Mouse (Mus musculus) left cerebral cortex, postnatal 14 days (tissue): ENCODE results near the gene Adh7. TPM values are rescaled to one million over a fixed set of nuclear protein-coding genes. Genes with fewer than 3 reads are reported as not detected.

Experiments used
- total RNA-seq, 2 experiments: library from RNA; stranded (reverse); gene quantifications; 2 replicates each; pipeline ENCODE4 v1.2.3; 2021

The Adh7 gene
- total RNA-seq, 2 experiments from 2014 or later: 0.08 to 0.09 TPM

Other genes with a start within 250 kb of the Adh7 start
- gene Dapp1, start 236.2 kb upstream of the Adh7 start, total RNA-seq: 1 to 10 TPM; 2.9 to 3.0 TPM
- gene 1110002E22Rik, start 152.7 kb upstream of the Adh7 start, total RNA-seq: 1 to 10 TPM; 3.0 to 3.6 TPM
- gene Gm5105, start 150.4 kb upstream of the Adh7 start, total RNA-seq: not detected
- gene Trmt10a, start 74.3 kb upstream of the Adh7 start, total RNA-seq: 1 to 10 TPM; 6.5 to 7.7 TPM
- gene Mttp, start 72.8 kb upstream of the Adh7 start, total RNA-seq: 1 to 10 TPM; 4.0 to 4.1 TPM
- gene 4930579F01Rik, start 23.9 kb upstream of the Adh7 start, total RNA-seq: not detected
- gene Adh1, start 43.2 kb downstream of the Adh7 start, total RNA-seq: under 1 TPM; 0.64 to 0.89 TPM
- not detected for gene Adh6a, start 95.5 kb downstream of the Adh7 start, total RNA-seq
- under 1 TPM in 1 of 2 experiments, not detected in 1; 0.25 TPM for gene Adh6b, start 124.0 kb downstream of the Adh7 start, total RNA-seq
- not detected for gene Adh4, start 197.7 kb downstream of the Adh7 start, total RNA-seq
- 10 to 100 TPM; 72.7 to 73.4 TPM for gene Adh5, start 225.3 kb downstream of the Adh7 start, total RNA-seq